9 mouse cellular contexts compared by ENCODE assay signal in the genomic region with DNA sequence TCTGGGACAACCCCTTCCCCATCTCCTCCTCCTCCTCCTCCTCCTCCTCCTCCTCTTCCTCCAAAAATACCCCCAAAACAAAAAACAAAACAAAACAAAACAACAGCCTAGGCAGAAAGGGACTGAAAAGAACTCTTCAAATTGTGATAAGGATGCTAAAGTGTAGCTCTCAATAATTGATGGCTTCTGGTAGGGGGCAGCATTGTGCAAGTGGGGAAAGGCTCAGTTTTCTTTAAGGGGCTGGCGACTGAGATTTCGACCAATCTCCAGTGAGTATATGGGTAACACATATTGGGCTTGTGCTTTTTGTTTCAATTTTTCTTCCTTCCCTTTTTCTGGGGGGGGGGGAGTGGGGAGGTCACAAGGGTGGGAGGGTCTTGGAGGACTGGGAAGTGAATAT. TPM values are rescaled to one million over a fixed set of nuclear protein-coding genes. Genes with fewer than 3 reads are reported as not detected.
DNase-seq lines count a peak whose midpoint lies in the region; TF ChIP-seq lines count a peak whose summit lies in the region.
"Had no signal": no experiment of that assay in that cellular context is flagged by ENCODE, and none has a peak within 500 bp of the region (broad histone marks: within the 10 kb centered on the region; RNA-seq: fewer than 3 reads in every experiment).

No protein-coding gene starts in this region.

- TF ChIP-seq CTCF in brain, embryonic 14.5 days (IDR thresholded peaks at IDR 0.05; ENCODE audit: borderline replicate concordance, extremely low read depth, insufficient read depth, insufficient read length) = peak; percentile 20; the same call in 1 of the 2 replicates

- TF ChIP-seq POLR2A in brain, embryonic 14.5 days (IDR thresholded peaks at IDR 0.05; ENCODE audit: borderline replicate concordance, extremely low read depth, insufficient read depth, insufficient read length, poor library complexity, severe bottlenecking) = no peak

- peak; percentile 10 to 17 for DNase-seq in cerebellum, postnatal 14 days
- DNase-seq in cerebellum, adult 18-20 months = no peak
- peak; percentile 4 to 10 for DNase-seq in kidney, postnatal 4 days
- DNase-seq in kidney, adult 11 months = no peak
- DNase-seq in 416B (ENCODE audit: low read depth) = peak; percentile 2
- peak; percentile 27 for DNase-seq in brain, embryonic 14.5 days (ENCODE audit: low read depth)
- DNase-seq in urinary bladder, postnatal 4 days (ENCODE audit: low spot score in 2 of 2) = no peak
- DNase-seq in layer of hippocampus, postnatal 25 days (ENCODE audit: extremely low spot score in 1 of 2, low spot score in 1 of 2) = no peak
- DNase-seq: right cerebral cortex, postnatal 4 days had no signal

RNA-seq across cellular contexts. Expression of a gene that starts 37.9 kb away (rescaled TPM):
- polyA plus RNA-seq in brain, embryonic 14.5 days (2012; rRNA removed) = 5.8 and 6.9 TPM in 2 replicates
- total RNA-seq in layer of hippocampus, postnatal 25 days (2021) = 100 to 1,000 TPM; 103 to 116 TPM

Comparison
In these comparisons a context has a peak if more than half of its experiments do, and no peak if none do; other contexts are left out.
1. DNase-seq: peak in cerebellum, postnatal 14 days (2 of 2), kidney, postnatal 4 days (2 of 2), 416B (single experiment) and brain, embryonic 14.5 days (single experiment); none in cerebellum, adult 18-20 months (0 of 2), kidney, adult 11 months (single experiment), urinary bladder, postnatal 4 days (0 of 2) and layer of hippocampus, postnatal 25 days (0 of 2).